30 mouse cellular contexts compared by ENCODE assay signal in the genomic region with DNA sequence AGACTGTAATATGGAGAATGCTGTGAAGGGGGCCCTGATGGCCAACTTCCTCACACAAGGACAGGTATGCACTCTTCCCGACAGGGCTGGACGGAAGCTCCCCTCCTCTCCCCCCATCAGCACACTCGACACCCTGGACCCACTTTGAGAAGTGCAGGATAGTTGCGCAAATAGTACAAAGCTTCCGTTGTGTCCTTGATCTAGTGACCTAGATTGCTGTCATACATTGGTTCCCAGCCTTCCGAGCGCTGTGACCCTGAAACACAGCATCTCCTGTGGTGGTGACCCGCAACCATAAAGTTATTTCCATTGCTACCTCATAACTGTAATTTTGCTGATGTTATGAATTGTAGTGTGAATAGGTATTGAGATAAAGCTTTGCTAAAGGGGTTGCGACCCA.
"Had no signal": no experiment of that assay in that cellular context is flagged by ENCODE, and none has a peak within 500 bp of the region (broad histone marks: within the 10 kb centered on the region; RNA-seq: fewer than 3 reads in every experiment).

No protein-coding gene starts in this region.

- H3K27me3 ChIP-seq: limb, embryonic 12.5 days; limb, embryonic 13.5 days; limb, embryonic 15.5 days; liver, embryonic 12.5 days; liver, embryonic 13.5 days; liver, embryonic 15.5 days; lung, embryonic 15.5 days; megakaryocyte, embryonic 14.5 days; midbrain, embryonic 12.5 days; midbrain, embryonic 13.5 days; midbrain, embryonic 15.5 days; neural tube, embryonic 12.5 days had no signal

- ATAC-seq: liver, embryonic 12.5 days; lung, postnatal 0 days; midbrain, embryonic 13.5 days; midbrain, embryonic 15.5 days; midbrain, embryonic 16.5 days had no signal

- H3K9me3 ChIP-seq: limb, embryonic 10.5 days; limb, embryonic 12.5 days; limb, embryonic 13.5 days; limb, embryonic 15.5 days; liver, embryonic 12.5 days; liver, embryonic 13.5 days; liver, embryonic 15.5 days; lung, embryonic 15.5 days; megakaryocyte, embryonic 14.5 days; midbrain, embryonic 10.5 days; midbrain, embryonic 12.5 days; midbrain, embryonic 13.5 days; midbrain, embryonic 15.5 days; neural tube, embryonic 12.5 days had no signal

- DNase-seq: left cerebral cortex, postnatal 4 days; liver, embryonic 13.5 days; lung, adult 18-20 months; lung, adult 2 months; lung, embryonic 14.5 days; lung, postnatal 10 days; lung, postnatal 14 days; lung, postnatal 36 days; lung, postnatal 4 days; midbrain, embryonic 14.5 days had no signal

- H3K4me2 ChIP-seq: limb, embryonic 12.5 days; limb, embryonic 13.5 days; limb, embryonic 15.5 days; liver, embryonic 12.5 days; liver, embryonic 13.5 days; liver, embryonic 15.5 days; lung, embryonic 14.5 days; lung, embryonic 15.5 days; midbrain, embryonic 11.5 days; midbrain, embryonic 12.5 days; midbrain, embryonic 13.5 days; midbrain, embryonic 15.5 days; neural tube, embryonic 12.5 days had no signal

- H3K9ac ChIP-seq: limb, embryonic 12.5 days; limb, embryonic 13.5 days; limb, embryonic 15.5 days; liver, embryonic 12.5 days; liver, embryonic 13.5 days; liver, embryonic 14.5 days; liver, embryonic 15.5 days; lung, embryonic 14.5 days; lung, embryonic 15.5 days; midbrain, embryonic 12.5 days; midbrain, embryonic 13.5 days; midbrain, embryonic 15.5 days; neural tube, embryonic 12.5 days had no signal

- H3K4me1 ChIP-seq: limb, embryonic 10.5 days; limb, embryonic 12.5 days; limb, embryonic 13.5 days; limb, embryonic 15.5 days; lung, embryonic 15.5 days; midbrain, embryonic 10.5 days; midbrain, embryonic 12.5 days; midbrain, embryonic 13.5 days; midbrain, embryonic 15.5 days; neural tube, embryonic 12.5 days had no signal

- H3K27ac ChIP-seq: left cerebral cortex, adult 2 months; limb, embryonic 10.5 days; limb, embryonic 12.5 days; limb, embryonic 13.5 days; limb, embryonic 15.5 days; liver, embryonic 12.5 days; liver, embryonic 13.5 days; liver, embryonic 14.5 days; liver, embryonic 15.5 days; lung, embryonic 15.5 days; macrophage; midbrain, embryonic 10.5 days; midbrain, embryonic 12.5 days; midbrain, embryonic 13.5 days; midbrain, embryonic 15.5 days; neural tube, embryonic 12.5 days had no signal

- H3K4me3 ChIP-seq: left cerebral cortex, adult 2 months; limb, embryonic 10.5 days; limb, embryonic 12.5 days; limb, embryonic 13.5 days; limb, embryonic 15.5 days; liver, embryonic 12.5 days; liver, embryonic 13.5 days; liver, embryonic 15.5 days; lung, embryonic 15.5 days; megakaryocyte, embryonic 14.5 days; midbrain, embryonic 10.5 days; midbrain, embryonic 12.5 days; midbrain, embryonic 13.5 days; midbrain, embryonic 15.5 days; myocyte; neural tube, embryonic 12.5 days had no signal
